Mouse (Mus musculus): Measurements from ENCODE around the gene Srgap1. TPM values are rescaled to one million over a fixed set of nuclear protein-coding genes. Genes with fewer than 3 reads are reported as not detected.
"Not testable (repeated sequence)": the region's sequence is repeated elsewhere in the genome, so short reads cannot be mapped to it uniquely, and the experiment has no call there.

Gene Srgap1
- polyA plus RNA-seq, 1 experiment = 4.9 TPM

DNA sequence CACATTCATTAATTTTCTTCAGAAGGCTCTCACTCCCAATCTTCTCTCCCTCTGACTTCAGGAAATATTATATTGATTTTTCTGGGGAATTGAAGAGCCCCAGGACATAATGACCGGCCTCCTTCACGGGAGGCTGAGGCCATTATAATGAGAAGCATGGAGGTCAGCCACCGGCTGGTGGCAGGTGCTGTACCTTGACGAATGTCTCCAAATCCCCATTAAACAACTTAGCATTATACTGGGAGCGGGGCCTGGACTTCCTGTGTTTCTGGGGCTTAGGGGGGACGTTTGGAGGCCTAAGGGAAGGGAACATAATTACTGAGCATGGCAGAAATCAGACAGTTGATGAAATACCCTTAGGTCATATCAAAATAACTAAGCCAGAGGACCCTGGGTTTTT, 218.1 kb downstream of the Srgap1 start:
- no peak for DNase-seq (ENCODE audit: low spot score)

DNA sequence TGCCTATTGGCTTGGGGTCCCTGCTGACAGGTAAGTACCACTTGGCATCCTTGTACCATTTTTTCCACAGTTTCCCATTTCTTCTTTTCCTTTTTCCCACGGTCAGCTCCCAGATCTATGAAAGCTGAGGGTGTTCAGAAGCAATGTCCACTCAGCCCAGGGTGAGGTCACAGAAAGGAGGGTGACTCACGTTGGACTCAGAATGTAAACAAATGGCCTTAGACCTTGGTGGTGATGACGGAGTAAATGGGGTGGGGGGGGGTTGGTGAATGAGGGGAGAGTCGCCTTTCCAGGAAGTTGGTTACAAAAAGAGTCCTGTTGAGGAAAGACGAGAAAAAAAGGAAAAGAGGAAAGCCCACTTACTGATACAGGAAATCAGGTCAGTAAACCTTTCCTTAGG, 224.4 kb downstream of the Srgap1 start:
- DNase-seq (ENCODE audit: low spot score) = no peak

DNA sequence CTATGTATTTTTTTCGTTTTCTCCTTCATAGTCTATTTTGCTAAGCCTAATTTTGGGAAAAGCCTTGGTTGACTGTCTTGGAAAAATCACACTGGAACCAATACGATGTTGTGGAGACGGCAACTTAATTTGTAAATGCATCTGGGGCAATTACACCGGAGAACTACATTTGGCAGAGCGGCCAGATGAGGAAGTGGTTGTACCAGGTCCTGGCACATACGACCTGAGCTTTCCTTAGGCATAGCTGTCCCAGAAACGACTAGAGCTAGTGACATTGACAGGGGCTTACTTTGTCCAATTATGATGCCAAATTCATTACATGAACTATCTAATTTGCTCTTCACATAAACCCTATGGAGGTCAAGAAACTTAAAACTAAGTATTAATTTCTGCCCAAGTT, 226.3 kb downstream of the Srgap1 start:
- no peak for DNase-seq (ENCODE audit: low spot score)

DNA sequence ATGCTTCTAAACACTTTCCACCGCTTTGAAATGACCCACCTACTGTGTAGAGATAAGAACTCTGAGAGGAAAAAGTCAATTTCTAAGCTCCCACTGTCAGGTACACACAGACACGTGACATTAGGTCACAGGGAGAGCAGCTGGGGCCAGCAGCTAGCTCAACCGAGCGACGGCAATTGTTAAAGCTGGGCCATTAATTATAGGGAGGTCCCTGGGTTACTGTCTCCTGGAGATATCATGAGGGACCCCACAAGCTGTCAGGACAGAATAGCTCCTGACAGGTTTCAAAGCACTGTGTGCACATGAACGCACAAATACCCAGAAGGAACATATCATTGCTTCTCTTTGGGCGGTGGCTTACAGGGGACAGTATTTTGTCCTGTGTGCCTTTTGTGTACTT, 229.1 kb downstream of the Srgap1 start:
- DNase-seq (ENCODE audit: low spot score) = no peak

DNA sequence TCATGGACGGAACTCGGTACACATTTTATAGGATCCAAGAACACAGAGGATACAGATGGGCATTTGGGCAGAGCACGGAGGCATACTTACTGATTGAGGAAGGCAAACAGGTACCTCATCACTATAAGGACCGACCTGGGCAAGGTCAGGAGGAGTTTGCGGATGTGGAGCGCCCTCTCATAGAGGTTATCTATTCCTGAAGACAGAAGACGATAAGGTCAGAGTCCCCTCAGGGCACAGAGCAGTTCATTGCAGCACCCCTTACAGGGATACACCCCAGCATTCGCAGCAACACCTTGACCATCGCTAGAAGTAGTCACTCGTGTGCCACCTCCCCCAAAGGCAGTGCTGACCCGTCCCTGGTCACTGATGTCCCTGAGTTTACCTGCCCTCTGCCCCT, 239.3 kb downstream of the Srgap1 start:
- no peak for DNase-seq (ENCODE audit: low spot score)

DNA sequence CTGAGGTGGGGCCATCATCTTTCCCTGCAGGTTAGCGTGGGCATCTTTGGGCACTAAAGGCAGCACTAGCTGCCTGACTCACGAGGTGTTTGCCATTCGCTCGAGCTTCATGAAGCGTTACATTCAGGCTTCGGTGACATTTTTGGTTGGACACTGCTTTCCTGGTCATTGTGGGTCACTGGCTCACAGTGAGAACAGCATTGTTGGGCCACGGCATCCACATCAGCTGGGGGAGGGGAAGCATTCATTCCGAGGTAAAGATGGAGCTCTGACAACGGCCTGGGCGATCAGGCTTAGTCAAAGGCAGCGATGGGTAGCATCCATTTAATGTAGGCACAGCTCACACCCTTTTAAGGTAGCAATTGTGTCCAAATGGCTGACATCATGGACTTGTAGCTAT, 240.3 kb downstream of the Srgap1 start:
- DNase-seq (ENCODE audit: low spot score) = no peak

DNA sequence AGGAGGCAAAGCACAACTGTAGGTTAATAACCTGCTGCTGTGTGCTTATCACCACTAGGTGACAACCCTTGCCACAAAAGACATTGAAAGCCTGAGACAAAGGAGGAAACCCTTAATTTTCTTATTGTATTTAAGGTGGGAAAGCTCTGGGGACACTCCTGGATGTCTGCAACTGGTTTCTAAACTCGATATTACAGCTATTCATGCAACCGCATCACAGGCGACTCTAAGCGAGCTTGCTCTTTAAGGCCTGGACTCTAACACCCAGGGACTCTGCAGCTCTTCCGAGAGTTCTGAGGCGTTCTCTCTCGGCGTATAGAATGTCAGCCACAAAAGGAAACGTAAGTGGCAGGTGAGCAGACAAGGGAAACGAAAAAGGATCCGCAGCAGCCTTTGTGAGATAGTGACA, 241.2 kb downstream of the Srgap1 start:
- DNase-seq (ENCODE audit: low spot score) = no peak

DNA sequence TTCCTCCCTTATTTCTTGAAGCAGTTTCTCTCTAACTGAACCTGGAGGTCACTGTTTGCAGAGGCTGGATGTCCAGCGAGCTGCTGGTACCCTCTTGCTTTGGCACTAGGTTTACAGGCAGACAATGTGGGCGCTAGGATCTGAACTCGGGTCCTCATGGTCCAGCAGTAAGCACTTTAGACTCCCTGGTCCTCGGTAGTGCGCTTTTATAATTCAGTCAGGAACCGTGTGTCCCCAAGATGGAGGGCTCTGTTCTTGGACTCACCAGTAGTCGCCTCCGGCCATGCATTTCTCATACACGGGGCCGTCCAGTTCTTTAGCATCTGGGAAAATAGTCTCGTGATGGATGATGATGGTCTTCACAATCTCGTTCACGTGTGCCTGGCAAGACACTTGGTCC, 242.6 kb downstream of the Srgap1 start:
- no peak for DNase-seq (ENCODE audit: low spot score)

DNA sequence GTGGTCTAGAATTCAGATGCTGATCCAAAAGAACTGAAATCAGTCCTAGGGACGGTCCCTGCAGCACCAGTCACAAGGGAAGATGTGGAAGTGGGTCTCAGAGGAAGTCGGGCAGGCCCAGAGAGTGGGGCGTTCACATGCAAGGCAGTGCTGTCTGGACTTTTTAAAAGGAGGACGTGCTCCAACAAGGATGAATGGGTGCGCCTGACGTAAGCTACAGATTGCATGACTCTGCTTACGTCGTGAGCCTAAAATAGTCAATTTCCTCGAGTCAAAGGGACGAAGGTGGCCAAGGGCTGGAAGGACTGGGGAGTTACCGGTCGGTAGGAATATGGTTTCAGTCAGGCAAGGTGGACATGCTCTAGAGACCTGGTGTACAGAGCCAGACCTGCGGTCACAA, 247.1 kb downstream of the Srgap1 start:
- DNase-seq (ENCODE audit: low spot score) = no peak

DNA sequence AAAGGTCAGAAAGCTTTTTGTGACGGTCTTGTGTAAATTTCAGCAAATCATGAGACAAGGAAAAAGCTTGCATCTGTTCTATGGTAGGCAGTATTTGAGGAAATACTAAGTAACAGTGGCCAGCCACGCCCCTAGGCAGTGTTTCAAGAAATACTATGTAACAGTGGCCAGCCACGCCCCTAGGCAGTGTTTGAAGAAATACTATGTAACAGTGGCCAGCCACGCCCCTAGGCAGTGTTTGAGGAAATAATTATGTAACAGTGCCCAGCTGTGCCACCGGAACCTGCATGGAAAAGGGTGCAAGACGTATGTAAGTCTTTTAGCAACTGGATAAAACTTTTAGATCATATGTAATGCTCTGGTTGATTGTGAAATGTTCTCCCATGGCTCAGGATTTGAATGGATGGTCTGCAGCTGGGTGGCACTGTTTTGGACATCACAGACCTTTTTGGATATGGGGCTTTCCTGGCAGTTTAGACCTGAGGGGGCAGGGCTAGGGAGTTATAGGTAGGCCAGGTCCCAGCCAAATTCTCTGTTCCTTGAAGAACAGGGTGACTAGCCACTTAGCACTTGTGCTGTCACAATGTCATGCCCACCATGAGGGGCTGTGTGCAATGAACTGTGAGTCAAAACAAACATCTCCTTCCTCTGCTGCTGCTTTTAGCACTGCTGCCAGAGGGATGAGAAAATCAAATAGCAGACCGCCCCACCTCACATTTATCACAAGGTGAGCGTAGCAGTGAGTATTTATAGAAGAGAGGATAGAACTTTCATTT, 250.9 kb downstream of the Srgap1 start:
- DNase-seq (ENCODE audit: low spot score) = no peak

DNA sequence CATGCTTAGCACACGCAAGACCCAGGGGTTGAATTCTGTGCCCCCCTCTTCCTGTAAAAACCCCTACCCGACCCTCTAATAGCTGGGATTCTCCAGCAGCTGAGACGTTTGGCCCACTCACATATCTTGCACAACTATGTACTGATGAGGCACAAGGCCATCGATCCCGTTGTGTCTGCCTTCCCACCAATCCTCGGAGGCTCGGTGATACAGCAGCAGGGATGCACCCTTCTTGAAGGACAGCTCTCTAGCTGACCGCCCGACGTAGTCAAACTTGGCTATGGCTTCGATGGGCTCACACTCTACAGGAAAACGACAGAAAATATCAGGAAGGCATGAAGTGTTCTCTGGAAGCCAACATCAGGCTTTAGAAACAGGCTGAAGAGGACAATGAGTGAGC, 252.6 kb downstream of the Srgap1 start:
- DNase-seq (ENCODE audit: low spot score) = no peak

DNA sequence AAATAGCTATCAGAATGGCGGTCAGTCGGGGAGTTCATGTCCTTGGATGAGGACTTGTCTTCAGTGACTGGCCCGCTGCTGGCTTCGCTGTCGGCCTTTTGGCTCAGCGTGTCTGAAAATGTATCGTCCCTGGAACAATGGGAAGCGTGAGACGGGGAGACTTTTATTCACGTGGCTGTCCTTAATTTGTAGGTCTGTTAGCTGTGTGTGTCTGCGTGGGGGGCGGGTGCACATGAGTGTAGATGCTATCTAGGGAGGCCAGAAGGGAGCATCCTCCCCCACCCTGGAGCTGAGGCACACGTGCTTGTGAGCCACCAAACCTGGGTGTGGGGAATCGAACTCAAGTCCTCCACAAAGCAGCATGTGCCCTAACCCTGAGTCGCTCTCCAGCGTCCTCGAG, 254.5 kb downstream of the Srgap1 start:
- no peak for DNase-seq (ENCODE audit: low spot score)

DNA sequence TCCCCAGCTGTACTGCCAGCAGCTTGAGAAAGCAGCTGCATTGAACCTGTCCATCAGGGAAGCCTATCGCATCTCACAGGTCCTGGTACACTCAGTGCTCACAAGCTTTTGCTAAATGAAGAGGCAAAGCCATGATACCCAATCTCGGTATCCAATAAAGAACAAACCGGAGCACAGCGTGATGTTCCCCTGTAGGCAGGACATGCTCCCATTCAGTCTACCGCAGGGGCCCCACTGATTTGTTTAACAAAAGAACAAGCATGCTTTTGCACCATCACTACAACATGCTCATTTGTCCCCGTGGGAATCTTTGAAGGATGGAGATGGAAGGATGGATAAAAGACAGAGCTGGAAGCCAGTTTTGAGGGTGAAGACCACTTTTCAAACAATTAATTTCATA, 257.0 kb downstream of the Srgap1 start:
- no peak for DNase-seq (ENCODE audit: low spot score)

DNA sequence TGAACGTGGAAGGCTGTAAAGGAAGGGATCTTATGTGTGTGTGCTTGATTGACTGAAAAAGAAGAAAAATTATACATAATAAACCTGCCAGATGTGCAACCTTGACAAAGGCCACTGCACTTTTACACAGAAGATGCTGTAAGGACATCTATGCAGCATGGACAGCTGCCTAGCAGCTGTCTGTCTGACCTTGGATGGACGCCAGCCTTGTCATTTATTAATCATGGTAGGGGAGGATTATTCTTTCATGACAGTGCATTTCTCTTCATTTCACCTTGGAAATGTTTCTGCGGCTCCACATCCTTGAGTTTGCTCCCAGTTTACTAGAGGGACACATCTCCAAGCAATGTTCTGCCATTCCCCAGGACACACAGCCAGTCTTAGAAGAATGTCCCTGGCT, 258.6 kb downstream of the Srgap1 start:
- no peak for DNase-seq (ENCODE audit: low spot score)

DNA sequence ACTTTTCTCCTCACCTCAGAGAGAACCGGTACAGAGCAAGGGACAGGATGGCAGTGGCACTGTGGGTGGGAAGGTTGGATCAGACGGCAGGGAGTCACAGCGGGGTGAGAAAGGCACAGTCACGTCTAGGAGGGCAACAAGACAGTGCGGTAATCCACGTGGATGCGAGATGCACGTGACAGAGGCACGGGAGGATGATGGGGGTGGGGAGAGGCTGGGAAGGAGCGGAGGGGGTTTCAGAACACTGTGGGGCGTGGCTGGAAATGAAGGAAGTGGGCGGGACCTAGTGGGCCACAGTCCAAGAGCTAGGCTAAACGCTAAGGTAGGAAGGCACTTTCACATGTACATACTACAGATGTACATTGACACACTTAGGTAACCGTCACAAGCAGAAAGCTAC, 266.0 kb downstream of the Srgap1 start:
- DNase-seq (ENCODE audit: low spot score) = no peak

DNA sequence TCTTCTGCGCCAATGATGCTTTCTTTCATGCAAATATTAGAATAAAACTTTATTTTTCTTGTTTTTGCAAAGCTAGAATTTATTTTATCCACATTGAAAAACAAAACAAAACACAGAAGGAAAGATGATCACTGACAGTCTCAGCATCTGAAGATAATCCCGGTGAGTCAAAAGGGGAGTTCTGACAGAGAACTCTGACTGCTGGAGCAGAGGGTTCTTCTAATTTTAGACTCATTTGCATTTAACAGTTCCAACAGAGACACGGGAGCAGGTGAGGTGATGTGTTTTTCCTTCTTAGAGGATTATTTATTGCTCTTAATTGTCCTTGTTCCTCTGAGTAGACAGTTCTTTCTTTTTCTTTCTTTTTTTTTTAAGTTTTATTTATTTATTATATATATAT, 271.1 kb downstream of the Srgap1 start:
- no peak for DNase-seq (ENCODE audit: low spot score)

DNA sequence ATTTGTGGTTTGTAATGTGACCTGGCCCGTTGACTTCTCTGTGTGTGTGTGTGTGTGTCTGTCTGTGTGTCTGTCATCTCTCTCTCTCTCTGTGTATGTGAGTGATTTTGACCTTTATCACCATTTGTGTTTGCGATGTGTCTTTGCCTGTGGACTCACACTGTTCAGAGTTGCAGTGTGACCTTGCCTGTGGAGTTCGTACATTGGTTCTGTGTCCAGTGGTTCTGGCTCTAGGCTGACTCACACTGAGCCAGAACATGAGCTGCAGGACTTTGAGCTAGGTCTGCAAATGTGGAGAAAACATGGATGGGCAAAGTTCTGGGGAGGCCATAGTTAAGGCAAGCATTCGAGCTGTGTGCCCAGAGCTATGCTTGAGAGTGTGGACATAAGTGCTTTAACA, 273.3 kb downstream of the Srgap1 start:
- DNase-seq (ENCODE audit: low spot score) = no peak

DNA sequence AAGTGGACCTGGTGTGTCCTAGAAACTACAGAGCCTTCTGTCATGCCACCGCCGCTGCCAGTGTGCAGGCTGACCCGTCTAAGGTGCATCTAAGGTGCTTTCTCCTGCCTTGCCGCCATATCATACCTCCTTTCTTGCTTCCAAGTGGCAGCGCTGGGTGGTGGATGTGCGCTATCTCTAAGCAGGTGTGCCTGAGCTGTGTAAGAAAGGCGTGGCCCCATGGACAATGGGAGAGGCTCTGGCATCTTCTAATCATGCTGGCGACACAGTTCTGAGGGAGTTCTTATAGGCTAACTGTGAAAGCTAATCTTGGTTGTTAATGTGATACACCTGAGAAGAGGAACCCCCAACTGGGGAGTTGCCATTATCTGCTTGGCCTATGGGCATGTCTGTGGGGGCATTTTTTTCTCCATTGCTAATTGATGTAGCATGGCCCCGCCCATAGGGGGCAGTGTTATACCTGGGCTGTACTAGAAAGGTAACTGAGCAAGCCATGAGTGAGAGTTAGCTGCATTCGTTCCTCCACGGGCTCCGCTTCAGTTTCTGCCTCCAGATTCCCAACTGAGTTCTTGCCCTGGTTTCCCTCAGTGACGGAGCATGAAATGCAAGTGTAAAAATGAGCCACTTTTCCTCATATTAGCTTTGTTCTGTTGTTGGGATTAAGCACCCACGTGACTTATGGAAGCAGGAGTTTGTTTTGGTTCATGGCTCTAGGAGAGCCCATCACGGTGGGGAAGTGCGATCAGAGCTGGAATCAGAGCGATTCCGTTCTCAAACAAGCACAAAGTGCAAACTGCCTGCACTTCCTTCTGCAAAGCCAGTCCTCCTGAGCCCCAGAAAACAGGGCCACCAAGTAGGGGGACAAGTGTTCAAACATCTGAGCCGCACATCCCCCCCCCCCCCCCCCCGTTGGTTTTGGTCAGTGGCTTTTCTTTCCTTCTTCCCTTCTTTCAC, 276.2 kb downstream of the Srgap1 start:
- no peak for DNase-seq (ENCODE audit: low spot score)

DNA sequence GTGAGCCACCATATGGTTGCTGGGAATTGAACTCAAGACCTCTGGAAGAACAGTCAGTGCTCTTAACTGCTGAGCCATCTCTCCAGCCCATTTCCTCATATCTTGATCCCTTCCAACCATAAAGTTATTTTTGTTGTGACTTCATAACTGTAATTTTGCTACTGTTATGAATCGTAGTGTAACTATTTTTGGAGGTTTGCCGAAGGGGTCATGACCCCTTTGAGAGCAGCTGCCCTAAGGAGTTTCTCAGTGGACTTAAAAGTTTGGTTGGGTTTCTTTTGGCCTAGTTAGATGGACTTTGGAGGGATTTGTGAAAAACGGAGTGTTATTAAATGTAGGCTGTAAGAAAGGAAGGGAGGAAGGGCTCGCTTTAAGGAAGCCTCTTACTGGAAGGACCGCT, 277.4 kb downstream of the Srgap1 start:
- no peak for DNase-seq (ENCODE audit: low spot score)

DNA sequence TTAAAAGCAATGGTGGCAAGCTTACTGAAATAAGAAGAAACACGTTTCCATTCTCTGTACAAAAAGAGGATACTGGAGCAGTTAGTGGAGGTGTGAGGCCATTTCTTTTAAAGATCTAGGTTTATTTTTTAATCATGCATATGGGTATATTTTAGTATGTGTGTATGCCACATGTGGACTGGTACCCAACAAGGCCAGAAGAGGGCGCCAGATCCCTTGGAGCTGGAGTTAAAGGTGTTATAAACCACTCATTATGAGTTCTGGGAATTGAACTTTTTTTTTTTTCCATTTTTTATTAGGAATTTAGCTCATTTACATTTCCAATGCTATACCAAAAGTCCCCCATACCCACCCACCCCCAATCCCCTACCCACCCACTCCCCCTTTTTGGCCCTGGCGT, 279.8 kb downstream of the Srgap1 start:
- DNase-seq (ENCODE audit: low spot score) = not testable (repeated sequence)

DNA sequence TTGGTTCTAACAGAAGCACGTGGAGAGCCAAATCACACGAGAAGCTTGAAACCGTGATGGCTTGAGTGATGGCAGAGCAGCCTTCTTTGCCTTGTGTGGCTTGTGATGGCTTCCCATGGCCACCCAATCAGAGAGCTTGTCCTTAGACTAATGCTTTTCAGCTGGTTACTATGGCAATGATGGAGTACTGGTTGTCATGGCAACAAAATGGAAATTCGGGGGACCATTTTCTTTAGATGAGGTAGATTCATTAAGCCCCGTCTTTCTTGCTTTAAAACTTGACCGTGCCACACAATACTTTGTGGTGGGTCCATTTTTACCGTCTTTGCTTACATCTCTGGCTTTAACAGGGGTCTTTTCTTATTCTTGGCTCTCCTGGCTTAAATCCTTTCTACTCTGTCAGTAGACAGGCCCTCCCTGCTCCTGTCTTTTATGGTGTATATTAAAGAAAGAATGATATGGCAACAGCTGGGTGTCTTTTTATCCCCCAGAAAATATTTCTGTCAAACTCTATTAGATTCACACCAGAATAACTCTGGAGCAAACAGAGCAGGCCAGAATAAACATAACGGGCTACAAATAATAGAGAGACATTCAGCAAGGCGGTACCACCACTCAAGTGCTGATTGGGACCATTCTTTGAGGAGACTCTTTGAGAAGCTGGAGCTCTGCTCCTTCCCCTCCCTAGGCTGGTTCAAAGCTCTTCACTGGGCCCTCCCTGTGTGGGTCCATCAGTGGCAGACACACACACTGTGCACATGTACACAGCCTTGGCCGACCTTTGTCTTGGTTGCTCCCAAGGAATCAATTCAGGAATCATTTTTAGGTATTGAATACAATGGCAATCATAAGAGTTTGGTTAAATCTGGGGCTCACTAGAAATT, 281.7 kb downstream of the Srgap1 start:
- DNase-seq (ENCODE audit: low spot score) = no peak
